Mouse (Mus musculus) spleen, adult 2 months (tissue): ENCODE data around the gene Nck1.
A peak's percentile ranks its signal among the peaks of the same experiment; 100 is the strongest.

Source experiments
- CTCF ChIP-seq: fragments of 200-500 bp; IDR thresholded peaks from 2 replicates; pipeline ENCODE4 v1.5.1; 2011; ENCODE audit warnings: mild to moderate bottlenecking, inconsistent platforms; ENCODE audit not compliant: insufficient read depth, insufficient read length, insufficient replicate concordance; ENCODE audit errors: extremely low read depth
- POLR2A ChIP-seq: fragments of 200-500 bp; IDR thresholded peaks from 2 replicates; pipeline ENCODE4 v1.6.1; 2011; ENCODE audit warnings: low read depth, low read length, inconsistent platforms

- TF ChIP-seq CTCF = peak; percentile 71
- no peak for TF ChIP-seq POLR2A
These were observed 91.8 kb downstream of the Nck1 start for GRCm38 (mm10) chr9:100453944-100454663.
